Mouse (Mus musculus): ENCODE results near the gene Aff3. TPM values are rescaled to one million over a fixed set of nuclear protein-coding genes. Genes with fewer than 3 reads are reported as not detected.

Aff3 gene
- polyA plus RNA-seq, 1 experiment, result not detected

DNA sequence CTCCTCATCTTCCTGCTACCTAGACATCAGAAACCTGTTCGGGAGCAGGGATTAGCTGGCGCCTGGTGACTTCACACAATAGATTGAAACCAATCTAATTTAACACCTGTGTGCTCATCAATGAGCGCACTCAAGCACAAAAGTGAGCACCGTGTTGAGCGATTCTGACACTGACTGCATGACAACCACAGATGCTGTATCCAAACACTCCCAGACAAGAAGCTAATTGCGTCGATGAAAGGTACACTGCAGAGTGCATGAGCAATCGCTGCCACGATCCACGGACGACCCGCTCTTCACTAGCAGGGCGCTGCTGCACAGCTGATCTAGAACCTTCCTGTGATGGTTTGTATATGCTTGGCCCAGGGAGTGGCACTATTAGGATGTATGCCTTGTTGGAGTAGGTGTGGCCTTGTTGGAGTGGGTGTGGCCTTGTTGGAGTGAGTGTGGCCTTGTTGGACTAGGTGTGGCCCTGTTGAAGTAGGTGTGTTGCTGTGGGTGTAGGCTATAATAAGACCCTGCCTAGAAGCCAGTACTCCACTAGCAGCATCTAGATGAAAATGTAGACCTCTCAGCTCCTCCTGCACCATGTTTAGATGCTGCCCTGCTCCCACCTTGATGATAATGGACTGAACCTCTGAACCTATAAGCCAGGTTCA lies 161.2 kb downstream of the Aff3 start:
- Histone ChIP-seq H3K27ac (ENCODE audit: insufficient read depth, low read depth, low read length) (no peak overlapping the region), H3K4me1 (ENCODE audit: control insufficient read depth, insufficient read depth, low read length) (no peaks in the 10 kb centered on the region), H3K4me3 (ENCODE audit: insufficient read depth, low read depth, low read length) (no peak overlapping the region)
- TF ChIP-seq CTCF (IDR thresholded peaks at IDR 0.05; ENCODE audit: insufficient read depth, low read depth, low read length) (no peak), POLR2A (IDR thresholded peaks at IDR 0.05; ENCODE audit: insufficient read depth, low read depth, low read length) (no peak)
- WGBS, result 78% methylated on average over 13 of the region's 13 CpGs

DNA sequence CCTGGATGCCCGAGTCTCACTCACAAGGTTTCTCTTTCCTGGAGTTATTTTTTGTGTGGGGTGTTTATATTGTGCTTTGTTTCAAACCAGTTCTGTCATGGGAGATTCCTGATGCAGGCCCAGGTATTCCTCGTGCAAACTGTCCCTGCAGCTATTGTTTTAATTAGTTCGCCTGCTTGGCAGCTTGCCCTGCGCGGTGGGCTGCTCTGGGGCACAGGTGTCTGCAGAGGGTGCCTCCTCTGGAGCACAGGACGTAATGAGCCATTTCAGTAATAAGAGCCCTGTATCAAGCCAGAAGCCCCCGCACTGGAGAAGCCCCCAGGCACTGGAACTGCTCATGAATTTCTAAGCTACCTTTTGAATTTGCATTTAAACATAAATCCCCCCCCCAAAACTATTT lies 162.0 kb downstream of the Aff3 start:
- H3K4me3 ChIP-seq (ENCODE audit: insufficient read depth, low read depth, low read length), result no peak overlapping the region
- no peak overlapping the region for H3K27ac ChIP-seq (ENCODE audit: insufficient read depth, low read depth, low read length)
- peaks cover 2% of the 10 kb centered on the region; the same call in 1 of the 2 replicates for H3K4me1 ChIP-seq (ENCODE audit: control insufficient read depth, insufficient read depth, low read length)
- TF ChIP-seq POLR2A (IDR thresholded peaks at IDR 0.05; ENCODE audit: insufficient read depth, low read depth, low read length), result no peak
- no peak for TF ChIP-seq CTCF (IDR thresholded peaks at IDR 0.05; ENCODE audit: insufficient read depth, low read depth, low read length)
- 63% methylated on average over 7 of the region's 7 CpGs for WGBS

- TF ChIP-seq CTCF (IDR thresholded peaks at IDR 0.05; ENCODE audit: insufficient read depth, low read depth, low read length), result no peak
- no peak for TF ChIP-seq POLR2A (IDR thresholded peaks at IDR 0.05; ENCODE audit: insufficient read depth, low read depth, low read length)
- Histone ChIP-seq H3K4me3 (ENCODE audit: insufficient read depth, low read depth, low read length) (no peak overlapping the region), H3K27ac (ENCODE audit: insufficient read depth, low read depth, low read length) (no peak overlapping the region), H3K4me1 (ENCODE audit: control insufficient read depth, insufficient read depth, low read length) (peaks cover 11% of the 10 kb centered on the region)
- WGBS, result 97% methylated on average over 7 of the region's 7 CpGs
Observed at GRCm38 (mm10) chr1:38501231-38501630, 163.5 kb downstream of the Aff3 start.

- 89% methylated on average over 6 of the region's 6 CpGs for WGBS
- H3K27ac ChIP-seq (ENCODE audit: insufficient read depth, low read depth, low read length), result no peak overlapping the region
- H3K4me3 ChIP-seq (ENCODE audit: insufficient read depth, low read depth, low read length), result no peak overlapping the region
- peaks cover 11% of the 10 kb centered on the region for H3K4me1 ChIP-seq (ENCODE audit: control insufficient read depth, insufficient read depth, low read length)
- TF ChIP-seq POLR2A (IDR thresholded peaks at IDR 0.05; ENCODE audit: insufficient read depth, low read depth, low read length) (no peak), CTCF (IDR thresholded peaks at IDR 0.05; ENCODE audit: insufficient read depth, low read depth, low read length) (no peak)
Observed at GRCm38 (mm10) chr1:38499500-38499899, 165.3 kb downstream of the Aff3 start.

GRCm38 (mm10) chr1:38497576-38497975 lies 167.2 kb downstream of the Aff3 start:
- 58% methylated on average over 6 of the region's 6 CpGs for WGBS
- H3K4me1 ChIP-seq (ENCODE audit: control insufficient read depth, insufficient read depth, low read length), result peaks cover 11% of the 10 kb centered on the region
- TF ChIP-seq CTCF (IDR thresholded peaks at IDR 0.05; ENCODE audit: insufficient read depth, low read depth, low read length) (no peak), POLR2A (IDR thresholded peaks at IDR 0.05; ENCODE audit: insufficient read depth, low read depth, low read length) (no peak)
- H3K27ac ChIP-seq (ENCODE audit: insufficient read depth, low read depth, low read length), result no peak overlapping the region
- H3K4me3 ChIP-seq (ENCODE audit: insufficient read depth, low read depth, low read length), result no peak overlapping the region

GRCm38 (mm10) chr1:38496886-38497528 lies 167.7 kb downstream of the Aff3 start:
- TF ChIP-seq CTCF (IDR thresholded peaks at IDR 0.05; ENCODE audit: insufficient read depth, low read depth, low read length) (no peak), POLR2A (IDR thresholded peaks at IDR 0.05; ENCODE audit: insufficient read depth, low read depth, low read length) (no peak)
- 32% methylated on average over 10 of the region's 10 CpGs for WGBS
- no peak overlapping the region for H3K4me3 ChIP-seq (ENCODE audit: insufficient read depth, low read depth, low read length)
- H3K4me1 ChIP-seq (ENCODE audit: control insufficient read depth, insufficient read depth, low read length), result peaks cover 11% of the 10 kb centered on the region
- H3K27ac ChIP-seq (ENCODE audit: insufficient read depth, low read depth, low read length), result no peak overlapping the region

GRCm38 (mm10) chr1:38495284-38495683 lies 169.5 kb downstream of the Aff3 start:
- H3K27ac ChIP-seq (ENCODE audit: insufficient read depth, low read depth, low read length), result no peak overlapping the region
- peaks cover 11% of the 10 kb centered on the region for H3K4me1 ChIP-seq (ENCODE audit: control insufficient read depth, insufficient read depth, low read length)
- H3K4me3 ChIP-seq (ENCODE audit: insufficient read depth, low read depth, low read length), result no peak overlapping the region
- TF ChIP-seq CTCF (IDR thresholded peaks at IDR 0.05; ENCODE audit: insufficient read depth, low read depth, low read length), result no peak
- no peak for TF ChIP-seq POLR2A (IDR thresholded peaks at IDR 0.05; ENCODE audit: insufficient read depth, low read depth, low read length)
- 92% methylated on average over 2 of the region's 2 CpGs for WGBS

- H3K27ac ChIP-seq (ENCODE audit: insufficient read depth, low read depth, low read length), result no peak overlapping the region
- H3K4me1 ChIP-seq (ENCODE audit: control insufficient read depth, insufficient read depth, low read length), result no peaks in the 10 kb centered on the region
- no peak for TF ChIP-seq POLR2A (IDR thresholded peaks at IDR 0.05; ENCODE audit: insufficient read depth, low read depth, low read length)
- TF ChIP-seq CTCF (IDR thresholded peaks at IDR 0.05; ENCODE audit: insufficient read depth, low read depth, low read length), result no peak
- no peak overlapping the region for H3K4me3 ChIP-seq (ENCODE audit: insufficient read depth, low read depth, low read length)
- WGBS, result 98% methylated on average over 6 of the region's 6 CpGs
Observed at GRCm38 (mm10) chr1:38489733-38490132, 175.0 kb downstream of the Aff3 start.

DNA sequence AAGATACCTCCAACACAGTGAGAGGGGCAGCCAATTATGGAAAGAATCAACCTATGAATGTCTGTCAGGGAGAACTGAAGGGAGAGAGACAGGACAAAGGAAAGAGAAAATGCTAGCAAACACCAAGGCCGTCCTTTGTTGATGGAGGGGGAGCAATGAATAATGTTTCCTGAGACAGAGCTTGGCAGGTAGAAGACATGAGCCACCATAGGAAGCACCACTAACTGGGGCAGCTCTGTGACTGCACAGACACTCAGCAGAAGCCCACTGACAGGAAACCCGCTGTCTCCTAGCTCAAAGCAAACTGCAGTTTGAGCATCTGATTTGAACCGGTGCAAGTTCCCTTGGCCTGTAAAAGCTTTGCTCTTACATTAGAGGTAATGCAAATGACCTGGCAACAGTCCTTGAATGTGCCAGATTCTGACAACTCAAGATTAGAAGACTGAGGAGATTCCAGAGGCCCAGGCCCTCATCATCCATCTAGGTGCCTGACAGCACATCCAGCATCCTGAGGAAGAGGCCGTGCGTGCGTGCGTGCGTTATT lies 176.0 kb downstream of the Aff3 start:
- WGBS, result 88% methylated on average over 8 of the region's 8 CpGs
- Histone ChIP-seq H3K4me3 (ENCODE audit: insufficient read depth, low read depth, low read length) (no peak overlapping the region), H3K27ac (ENCODE audit: insufficient read depth, low read depth, low read length) (no peak overlapping the region), H3K4me1 (ENCODE audit: control insufficient read depth, insufficient read depth, low read length) (no peaks in the 10 kb centered on the region)
- TF ChIP-seq CTCF (IDR thresholded peaks at IDR 0.05; ENCODE audit: insufficient read depth, low read depth, low read length) (no peak), POLR2A (IDR thresholded peaks at IDR 0.05; ENCODE audit: insufficient read depth, low read depth, low read length) (no peak)
